Mouse (Mus musculus) monocyte, adult 2 months (primary cell): ENCODE measurements around the gene Ube2o.
"Not testable (repeated sequence)": the region's sequence is repeated elsewhere in the genome, so short reads cannot be mapped to it uniquely, and the experiment has no call there.

Experiments used
- DNase-seq, 2 experiments: peaks; one replicate each; pipeline ENCODE4 v3.0.0; 2022; ENCODE audit warnings: low spot score in 2 of 2, low read depth in 1 of 2

Gene Ube2o

GRCm38 (mm10) chr11:116518482-116518881 lies 62.8 kb downstream of the Ube2o start:
- no peak for DNase-seq

DNA sequence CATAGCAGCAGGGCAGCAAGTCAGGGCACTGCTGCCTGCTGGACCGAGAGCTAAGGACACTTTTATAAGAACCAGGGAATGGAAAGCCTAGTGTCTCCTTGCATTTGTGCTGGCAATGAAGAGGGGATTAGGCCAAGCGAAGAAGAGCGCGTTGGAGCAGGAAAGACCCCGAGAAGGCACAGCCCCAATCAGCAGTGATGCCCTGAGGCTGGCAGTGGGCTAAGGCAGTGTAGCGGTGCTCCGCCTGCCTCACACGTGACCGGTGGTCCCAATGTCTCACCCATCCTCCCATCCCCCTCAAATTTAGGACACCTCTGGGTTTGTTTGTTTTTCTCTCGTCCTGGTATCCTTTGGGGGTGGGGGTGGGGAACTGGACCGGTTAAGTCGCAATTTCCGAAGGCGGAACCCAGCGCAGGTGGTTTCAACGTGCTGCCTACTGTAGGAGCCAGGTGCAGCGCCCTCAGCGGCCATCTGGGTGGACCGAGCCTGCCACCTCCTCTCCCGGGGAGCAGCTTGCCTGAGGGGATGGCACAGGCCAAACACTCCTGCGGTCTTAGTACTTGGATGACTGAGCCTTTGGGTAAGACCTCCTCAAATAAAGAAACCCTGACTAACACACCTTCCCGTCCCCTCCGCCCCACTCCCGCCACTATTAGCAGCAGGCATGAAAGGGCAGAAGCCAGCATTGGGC lies 65.8 kb downstream of the Ube2o start:
- no peak for DNase-seq

- no peak for DNase-seq
Observed at GRCm38 (mm10) chr11:116513531-116514038, 67.7 kb downstream of the Ube2o start.

GRCm38 (mm10) chr11:116512987-116513386 lies 68.3 kb downstream of the Ube2o start:
- DNase-seq = no peak

- DNase-seq = no peak
Observed at GRCm38 (mm10) chr11:116512154-116512553, 69.1 kb downstream of the Ube2o start.

DNA sequence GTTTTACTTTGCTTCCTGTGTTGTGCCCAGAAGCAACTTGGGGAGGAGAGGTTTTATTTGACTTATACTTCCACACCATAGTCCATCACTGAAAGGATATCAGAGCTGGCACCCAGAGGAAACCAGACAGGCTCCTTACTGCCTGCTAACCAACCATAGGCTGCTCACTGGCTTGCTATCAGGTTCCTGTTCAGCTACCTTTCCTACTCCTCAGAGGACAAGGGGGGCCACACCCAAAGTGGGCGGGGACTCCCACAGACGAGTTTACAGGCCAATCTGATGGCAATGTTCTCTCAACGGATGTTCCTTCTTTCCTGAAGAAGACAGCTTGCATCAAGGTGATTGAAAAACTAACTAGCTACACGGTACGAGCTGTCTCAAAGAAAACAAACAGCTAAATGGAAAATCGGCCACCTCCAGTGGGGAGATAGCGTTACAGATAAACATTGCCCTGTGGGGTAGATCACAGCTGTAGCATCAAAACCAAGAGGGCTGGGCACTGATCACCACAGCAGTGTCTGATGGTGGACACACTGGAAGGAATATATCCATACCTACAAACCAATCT lies 69.9 kb downstream of the Ube2o start:
- no peak for DNase-seq

DNA sequence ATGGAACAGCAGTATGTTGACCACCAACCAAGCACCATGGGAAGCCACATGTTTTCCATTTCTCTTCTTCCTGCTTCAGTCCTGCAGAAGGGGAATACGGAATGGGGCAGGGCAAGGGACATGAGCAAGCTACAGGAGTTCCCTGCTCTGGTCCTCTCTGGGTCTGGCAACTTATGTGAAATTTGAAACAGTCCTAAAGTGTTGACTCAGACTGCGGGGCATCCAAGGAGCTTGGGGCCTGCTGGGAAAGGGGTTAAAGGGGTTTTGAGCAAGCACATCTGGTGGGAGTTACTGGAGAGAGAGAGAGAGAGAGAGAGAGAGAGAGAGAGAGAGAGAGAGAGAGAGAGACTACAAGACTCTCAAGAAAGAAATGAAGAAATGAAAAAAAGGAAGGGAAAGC lies 72.6 kb downstream of the Ube2o start:
- no peak for DNase-seq

DNA sequence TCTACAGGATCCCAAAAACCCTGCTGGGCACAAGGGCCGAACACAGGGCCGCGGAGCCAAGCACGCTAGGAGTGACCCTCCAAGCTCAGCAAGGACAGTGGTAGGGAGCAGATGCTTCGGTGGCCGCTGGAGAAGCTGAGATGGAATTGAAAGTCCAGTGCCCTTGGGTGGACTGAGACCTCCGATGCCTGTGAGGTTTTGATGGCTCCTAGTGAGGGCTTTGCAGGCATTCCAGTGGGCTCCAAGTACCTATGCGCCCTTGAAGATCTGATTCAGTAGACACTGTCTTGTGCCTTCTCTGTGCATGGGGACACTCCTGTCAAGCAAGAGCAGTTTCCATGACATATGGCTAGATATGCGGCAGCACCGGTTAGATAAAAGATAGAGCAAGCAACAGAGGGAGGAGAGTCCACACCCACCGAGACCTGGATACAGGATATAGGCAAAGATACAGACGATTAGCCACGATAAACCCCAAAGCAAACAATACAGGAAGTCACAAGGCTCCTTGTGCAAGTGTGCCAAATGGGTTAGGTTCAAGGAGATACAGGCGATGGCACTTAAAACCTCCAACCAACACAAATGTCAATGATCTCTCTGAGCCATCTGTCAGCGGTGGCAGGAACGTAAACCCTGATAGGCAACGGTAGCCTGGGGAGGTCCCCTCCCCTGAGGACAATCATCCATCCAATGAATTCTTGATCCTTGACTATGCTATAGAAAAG lies 74.9 kb downstream of the Ube2o start:
- no peak for DNase-seq

DNA sequence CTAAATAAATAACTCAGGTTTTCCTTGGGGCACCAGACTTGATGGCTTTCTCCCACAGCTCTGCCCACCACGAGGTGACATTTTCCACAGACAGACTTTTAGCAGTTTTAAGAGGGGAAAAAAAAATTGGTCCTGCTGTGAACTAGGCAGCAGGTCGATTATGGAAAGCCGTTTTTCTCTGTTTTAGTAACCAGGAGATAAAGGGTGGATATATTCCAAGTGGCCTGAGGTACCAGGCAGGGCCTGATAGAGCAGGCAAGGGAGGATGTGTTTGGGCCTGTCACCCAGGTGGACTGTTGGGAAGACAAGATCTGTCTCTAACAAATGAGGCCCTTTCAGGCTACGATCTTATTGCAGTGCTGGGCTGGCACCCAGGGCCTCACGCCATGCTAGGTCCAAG lies 75.7 kb downstream of the Ube2o start:
- DNase-seq = no peak

GRCm38 (mm10) chr11:116504516-116504915 lies 76.7 kb downstream of the Ube2o start:
- DNase-seq = no peak

- no peak for DNase-seq
Observed at GRCm38 (mm10) chr11:116501005-116501746, 80.1 kb downstream of the Ube2o start.

DNA sequence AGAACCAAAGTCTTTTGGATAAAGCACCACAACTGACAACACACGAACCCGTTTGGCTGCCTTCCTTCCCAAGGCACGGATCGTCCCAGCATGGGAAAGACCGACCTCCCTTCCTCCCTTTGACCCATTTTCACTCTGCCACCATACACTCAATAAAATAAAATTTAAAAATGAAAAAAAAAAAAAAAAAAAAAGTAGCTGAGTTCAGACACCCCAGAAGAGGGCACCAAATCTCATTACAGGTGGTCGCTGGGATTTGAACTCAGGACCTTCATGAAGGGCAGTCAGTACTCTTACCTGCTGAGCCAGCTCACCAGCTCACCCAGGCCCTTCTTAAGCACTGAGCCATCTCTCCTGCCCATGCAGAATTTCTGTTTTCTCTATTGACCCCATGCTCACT lies 82.2 kb downstream of the Ube2o start:
- no peak for DNase-seq

DNA sequence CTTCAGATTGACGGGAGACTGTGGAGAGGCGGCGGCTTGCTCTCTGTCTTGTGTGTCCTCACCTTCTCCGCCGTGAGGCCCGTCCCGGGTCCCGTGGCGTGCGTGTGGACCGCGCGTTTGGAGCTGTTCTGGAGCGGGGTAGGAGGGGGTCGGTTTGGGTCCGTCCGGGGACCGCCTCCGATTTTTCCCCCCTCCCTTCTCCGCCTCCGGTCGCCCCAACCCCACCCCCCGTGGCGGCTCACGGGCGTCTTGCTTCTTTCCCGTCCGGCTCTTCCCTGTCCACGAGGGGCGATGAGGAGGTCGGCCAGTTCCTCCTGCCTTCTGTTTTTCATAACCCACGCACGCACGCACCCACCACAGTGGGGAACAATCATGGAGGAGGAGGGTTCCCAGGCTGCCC lies 82.7 kb downstream of the Ube2o start:
- DNase-seq = no peak

DNA sequence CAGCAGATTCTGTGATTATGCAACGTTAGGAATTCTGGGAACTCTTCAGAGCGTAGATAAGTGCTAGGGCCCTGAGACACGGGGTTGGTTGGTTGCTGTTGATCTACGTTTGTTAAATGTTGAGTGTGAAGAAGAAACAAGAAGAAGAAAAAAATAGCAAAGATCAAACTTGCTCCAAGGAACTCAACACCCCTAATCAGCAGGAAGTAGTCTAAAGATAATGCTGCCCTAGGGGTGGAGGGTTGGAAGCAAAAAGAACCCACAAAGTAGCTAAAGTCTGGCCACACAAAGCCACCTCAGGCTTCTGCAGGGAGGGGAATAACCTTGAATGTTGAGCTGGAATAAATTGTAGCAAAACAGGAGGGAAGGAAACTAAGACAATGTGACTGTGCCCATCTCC lies 83.9 kb downstream of the Ube2o start:
- DNase-seq = no peak

- DNase-seq = no peak
Observed at GRCm38 (mm10) chr11:116494474-116495174, 86.6 kb downstream of the Ube2o start.

DNA sequence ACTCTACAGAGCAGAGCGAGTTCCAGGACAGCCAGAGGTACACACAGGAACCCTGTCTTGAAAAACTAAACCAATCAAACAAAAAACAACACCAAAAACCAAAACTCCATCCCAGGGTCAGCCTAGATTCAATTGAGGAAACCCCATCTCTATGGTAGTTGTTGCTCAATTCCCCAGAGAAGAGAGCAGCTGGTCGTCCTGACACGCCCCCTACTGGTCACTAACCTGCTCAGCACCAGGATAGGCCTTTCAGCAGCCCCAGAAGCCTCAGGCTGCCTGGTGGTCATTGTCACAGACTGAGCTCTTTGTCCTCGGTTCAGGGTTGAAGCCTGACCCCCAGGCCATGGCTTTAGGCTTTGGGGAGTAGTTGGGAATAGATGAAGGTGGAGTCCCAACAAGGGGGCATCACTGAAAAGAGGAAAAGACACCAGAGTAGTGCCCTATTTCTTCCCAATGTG lies 87.4 kb downstream of the Ube2o start, which contains the start of gene Prpsap1:
TSS of gene Prpsap1 (minus strand) at position 408 of the 458 bp plus-strand sequence.
- DNase-seq = peak; percentile 35 to 52

DNA sequence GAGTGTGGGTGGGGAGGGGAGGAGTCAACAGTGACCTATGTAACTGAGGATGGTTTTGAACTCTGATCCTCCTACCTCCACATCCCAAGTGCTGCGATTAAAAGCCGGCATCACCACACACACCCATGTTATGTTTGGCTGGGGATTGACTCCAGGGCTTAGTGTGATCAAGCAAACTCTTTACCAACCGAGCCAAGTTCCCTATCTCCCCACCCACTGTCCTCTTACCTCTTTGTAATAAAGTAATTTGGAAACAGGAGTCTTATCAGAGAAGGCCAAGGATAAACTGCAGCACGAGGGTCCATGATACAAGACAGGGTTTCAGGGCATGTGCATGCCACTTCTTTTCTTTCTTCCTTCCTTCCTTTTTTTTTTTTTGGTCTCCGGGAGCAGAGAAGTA lies 88.1 kb downstream of the Ube2o start:
- no peak for DNase-seq

DNA sequence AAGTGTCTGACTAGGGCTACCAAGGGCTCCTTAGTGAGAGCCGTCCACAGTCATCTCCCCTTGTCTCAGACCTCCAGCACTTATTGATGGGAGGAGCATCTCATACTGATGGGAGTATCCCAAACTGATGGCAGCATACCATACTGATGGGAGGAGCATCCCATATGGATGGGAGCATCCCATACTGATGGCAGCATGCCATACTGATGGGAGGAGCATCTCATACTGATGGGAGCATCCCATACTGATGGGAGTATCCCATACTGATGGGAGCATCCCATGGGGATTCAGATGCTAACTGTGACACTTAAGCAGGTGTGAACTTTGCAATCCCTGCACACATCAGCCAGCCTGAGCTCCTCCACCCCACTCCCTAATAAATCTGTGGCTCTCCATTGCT lies 88.7 kb downstream of the Ube2o start:
- not testable (repeated sequence) for DNase-seq

DNA sequence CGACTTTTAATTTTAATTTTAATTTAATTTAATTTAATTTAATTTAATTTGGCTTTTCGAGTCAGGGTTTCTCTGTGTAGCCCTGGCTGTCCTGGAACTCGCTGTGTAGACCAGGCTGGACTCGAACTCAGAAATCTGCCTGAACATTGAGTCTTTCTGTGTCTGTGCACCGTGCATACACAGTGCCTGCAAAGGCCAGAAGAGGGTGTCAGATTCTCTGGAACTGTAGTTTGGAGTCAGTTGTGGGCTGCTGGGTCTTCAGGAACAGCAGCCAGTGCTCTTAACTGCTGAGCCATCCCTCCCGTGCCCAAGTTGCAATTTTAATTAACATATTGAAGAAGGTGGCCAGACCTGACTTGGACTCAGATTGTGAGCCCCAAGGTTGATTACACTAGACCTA lies 89.9 kb downstream of the Ube2o start:
- no peak for DNase-seq

DNA sequence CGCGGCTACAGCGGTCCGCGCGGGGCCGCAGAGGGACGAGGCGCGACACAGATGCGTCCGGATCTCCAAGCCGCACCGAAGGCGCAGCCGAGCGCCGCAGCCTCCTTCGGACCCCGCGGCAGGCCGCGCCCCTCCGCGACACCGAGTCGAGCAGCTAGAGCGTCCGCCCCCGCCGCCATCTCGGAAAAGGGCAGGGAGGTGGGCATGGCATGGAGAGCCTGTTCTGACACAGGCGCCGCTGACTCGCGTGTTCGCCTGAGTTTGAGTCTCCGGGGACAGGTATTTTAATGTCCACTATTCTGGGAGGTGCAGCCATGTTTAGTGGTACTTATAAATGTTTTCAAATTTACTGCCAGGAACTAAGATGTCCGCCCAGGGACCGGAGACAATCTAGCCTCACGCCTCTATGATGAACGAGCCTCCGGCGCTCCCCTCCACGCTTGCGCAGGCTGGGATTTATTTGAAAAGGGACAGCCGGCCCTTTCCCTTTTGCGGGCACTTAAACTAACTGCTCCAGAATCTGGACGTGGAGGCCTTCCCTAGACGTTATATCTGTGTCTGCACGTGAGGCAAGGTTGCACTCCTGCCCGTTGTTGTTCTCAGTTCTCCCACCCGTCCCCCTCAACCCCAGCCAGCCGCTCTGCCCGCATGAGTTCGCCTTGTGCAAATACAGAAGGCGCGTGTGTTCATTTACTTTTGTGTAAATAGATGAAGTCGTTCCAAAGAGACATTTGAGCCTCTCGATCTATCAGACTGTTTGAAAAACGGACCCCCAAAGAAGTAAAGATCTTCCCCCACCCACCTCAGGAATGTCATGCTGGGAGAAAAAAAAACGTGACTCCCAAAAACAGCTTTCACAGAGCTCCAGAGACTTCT lies 90.8 kb downstream of the Ube2o start:
- DNase-seq = peak; percentile 71 to 79
